Mouse (Mus musculus) MEL (cell line): Measurements from ENCODE around the gene Gm3250.

Experiments used
- BHLHE40 ChIP-seq: IDR thresholded peaks from 2 replicates; pipeline ENCODE4 v1.6.1; 2012; ENCODE audit warnings: low read depth, mild to moderate bottlenecking, inconsistent platforms, low read length, improper control_type of control experiment, borderline replicate concordance
- CTCF ChIP-seq, 3 experiments: IDR thresholded peaks in 2 of 3; conservative IDR thresholded peaks in 1 of 3; 2 replicates each; pipeline ENCODE4 v1.5.1; 2011 to 2012; ENCODE audit warnings: low read length in 3 of 3, low read depth in 2 of 3, mild to moderate bottlenecking in 2 of 3, improper control_type of control experiment in 1 of 3, inconsistent platforms in 1 of 3, mixed read lengths in 1 of 3, moderate library complexity in 1 of 3; ENCODE audit not compliant: control insufficient read depth in 1 of 3, insufficient read depth in 1 of 3, poor library complexity in 1 of 3, severe bottlenecking in 1 of 3
- GATA1 ChIP-seq: IDR thresholded peaks from 2 replicates; pipeline ENCODE4 v1.6.1; 2011; ENCODE audit warnings: low read depth, low read length, improper control_type of control experiment
- MAFK ChIP-seq: IDR thresholded peaks from 2 replicates; pipeline ENCODE4 v1.6.1; 2011; ENCODE audit warnings: low read depth, mild to moderate bottlenecking, low read length, improper control_type of control experiment, borderline replicate concordance
- MAX ChIP-seq: IDR thresholded peaks from 2 replicates; pipeline ENCODE4 v1.6.1; 2011; ENCODE audit warnings: low read length, improper control_type of control experiment
- POLR2A ChIP-seq, 2 experiments: IDR thresholded peaks; 2 replicates each; pipeline ENCODE4 v1.6.1; 2011 to 2012; ENCODE audit warnings: low read length in 2 of 2, mild to moderate bottlenecking in 2 of 2, control low read depth in 1 of 2, improper control_type of control experiment in 1 of 2, low read depth in 1 of 2, moderate library complexity in 1 of 2; ENCODE audit not compliant: control insufficient read depth in 1 of 2, insufficient read depth in 1 of 2, poor library complexity in 1 of 2
- TAL1 ChIP-seq: IDR thresholded peaks from 2 replicates; pipeline ENCODE4 v1.6.1; 2012; ENCODE audit warnings: mild to moderate bottlenecking, inconsistent platforms, low read length, moderate library complexity, mixed read lengths
- USF1 ChIP-seq: IDR thresholded peaks from 2 replicates; pipeline ENCODE4 v1.6.1; 2014; ENCODE audit warnings: low read depth, mild to moderate bottlenecking, inconsistent platforms, low read length, improper control_type of control experiment, moderate library complexity

DNA sequence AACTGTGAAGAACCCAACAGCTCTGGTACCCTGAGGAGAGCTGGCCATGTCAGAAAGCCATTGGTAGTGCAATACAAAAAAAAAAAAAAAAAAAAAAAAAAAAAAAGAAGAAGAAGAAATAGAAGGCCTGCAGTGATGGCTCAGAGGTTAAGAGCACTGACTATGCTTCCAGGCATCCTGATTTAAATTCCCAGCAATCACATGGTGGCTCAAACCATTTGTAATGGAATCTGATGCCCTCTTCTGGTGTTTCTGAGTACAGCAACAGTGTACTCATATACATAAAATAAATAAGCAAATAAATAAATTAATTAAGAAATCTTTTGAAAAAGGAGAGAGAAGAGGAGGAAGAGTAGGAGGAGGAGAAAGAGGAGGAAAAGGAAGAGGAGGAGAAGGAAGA, 28.9 kb downstream of the Gm3250 start:
- no peak for TF ChIP-seq MAFK
- peak; percentile 2 to 50 (median 12); a peak in 3 of 6 replicates for TF ChIP-seq CTCF (IDR thresholded peaks at IDR 0.05 in 2 of 3, conservative IDR thresholded peaks at IDR 0.05 in 1 of 3; ENCODE audit: control insufficient read depth in 1 of 3, insufficient read depth in 1 of 3, low read depth in 2 of 3, low read length in 3 of 3, poor library complexity in 1 of 3, severe bottlenecking in 1 of 3)
- no peak for TF ChIP-seq MAX
- TF ChIP-seq POLR2A (IDR thresholded peaks at IDR 0.05; ENCODE audit: control insufficient read depth in 1 of 2, insufficient read depth in 1 of 2, low read depth in 1 of 2, low read length in 2 of 2, poor library complexity in 1 of 2), result no peak
- no peak for TF ChIP-seq BHLHE40
- no peak for TF ChIP-seq GATA1
- TF ChIP-seq TAL1, result no peak
- 0 out of 2 replicates have a peak, but pooled peaks have one; percentile 18 for TF ChIP-seq USF1
